ENCODE assay signal across 13 mouse cellular contexts in the genomic region with DNA sequence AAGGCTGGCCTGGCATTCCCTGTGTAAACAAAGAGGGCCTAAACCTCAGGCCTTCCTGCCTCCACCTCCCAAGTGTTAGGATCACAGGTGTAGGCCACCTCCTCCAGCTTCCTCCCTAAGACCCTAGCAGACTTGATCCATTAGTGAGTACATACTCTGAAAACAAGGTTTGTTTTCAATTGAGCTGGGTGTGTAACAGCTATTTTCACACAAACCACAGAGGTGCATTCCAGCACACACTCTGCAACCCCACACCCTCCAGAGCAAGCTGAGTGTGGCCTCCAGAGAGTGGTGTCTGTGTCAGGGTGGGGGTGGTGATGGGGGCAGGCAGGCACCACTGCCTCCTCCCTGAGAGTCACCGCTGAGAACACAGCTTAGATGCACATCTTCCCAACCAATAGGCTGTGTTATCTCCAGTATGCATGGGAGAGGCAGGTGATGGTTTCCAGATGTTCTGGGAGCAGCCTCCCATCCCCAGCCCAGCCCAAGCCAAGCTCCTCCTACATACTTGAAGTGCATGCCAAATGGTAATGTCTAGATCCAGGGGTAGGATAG. TPM values are rescaled to one million over a fixed set of nuclear protein-coding genes. Genes with fewer than 3 reads are reported as not detected.
A peak's percentile ranks its signal among the peaks of the same experiment; 100 is the strongest.
DNase-seq lines count a peak whose midpoint lies in the region; ATAC-seq and TF ChIP-seq lines count a peak whose summit lies in the region.
"Had no signal": no experiment of that assay in that cellular context is flagged by ENCODE, and none has a peak within 500 bp of the region (broad histone marks: within the 10 kb centered on the region; RNA-seq: fewer than 3 reads in every experiment).

No protein-coding gene starts in this region.

- intact Hi-C loops in heart, postnatal 14 days (cut with DNase I): no loop called here

- no peaks in the 10 kb centered on the region for H3K9me3 ChIP-seq in heart, embryonic 13.5 days
- H3K9me3 ChIP-seq in midbrain, embryonic 11.5 days (ENCODE audit: control insufficient read depth, low read length): no peaks in the 10 kb centered on the region
- H3K9me3 ChIP-seq in midbrain, embryonic 15.5 days: no peaks in the 10 kb centered on the region
- no peaks in the 10 kb centered on the region for H3K9me3 ChIP-seq in limb, embryonic 11.5 days (ENCODE audit: control insufficient read depth, low read length)
- no peaks in the 10 kb centered on the region for H3K9me3 ChIP-seq in stomach, postnatal 0 days (ENCODE audit: control insufficient read depth, low read length)
- H3K9me3 ChIP-seq: midbrain, embryonic 13.5 days had no signal

- no peak for TF ChIP-seq CTCF in stomach, postnatal 0 days (IDR thresholded peaks at IDR 0.05; ENCODE audit: low read depth)

- no peak for ATAC-seq in heart, embryonic 13.5 days (ENCODE audit: extremely low read depth, insufficient number of reproducible peaks, low FRiP score, low TSS enrichment)
- no peak for ATAC-seq in midbrain, embryonic 11.5 days (ENCODE audit: low FRiP score)
- ATAC-seq in midbrain, embryonic 15.5 days (replicated peaks): no peak
- peak; percentile 31 for ATAC-seq in limb, embryonic 11.5 days (ENCODE audit: insufficient number of reproducible peaks, low FRiP score, low TSS enrichment, low read depth)
- ATAC-seq in stomach, postnatal 0 days (ENCODE audit: low FRiP score, low TSS enrichment): no peak; the same call in 1 of the 2 replicates
- ATAC-seq: forebrain, postnatal 0 days; midbrain, embryonic 13.5 days had no signal

- H3K27ac ChIP-seq in heart, embryonic 13.5 days (replicated peaks): peak overlapping the region; percentile 76
- H3K27ac ChIP-seq in midbrain, embryonic 11.5 days (ENCODE audit: low read depth, low read length): no peak overlapping the region
- H3K27ac ChIP-seq in midbrain, embryonic 15.5 days: no peak overlapping the region
- peak overlapping the region; percentile 64 for H3K27ac ChIP-seq in limb, embryonic 11.5 days (replicated peaks; ENCODE audit: low read depth, low read length)
- H3K27ac ChIP-seq in stomach, postnatal 0 days (replicated peaks): peak overlapping the region; percentile 94
- H3K27ac ChIP-seq: midbrain, embryonic 13.5 days had no signal

- H3K4me1 ChIP-seq in heart, embryonic 13.5 days: peaks cover 53% of the 10 kb centered on the region
- H3K4me1 ChIP-seq in midbrain, embryonic 11.5 days (ENCODE audit: control insufficient read depth, insufficient read depth, low read length): peaks cover 3% of the 10 kb centered on the region; the same call in 1 of the 2 replicates
- H3K4me1 ChIP-seq in midbrain, embryonic 15.5 days: 0 out of 2 replicates have a peak, but pooled peaks cover 2% of the 10 kb centered on the region
- H3K4me1 ChIP-seq in limb, embryonic 11.5 days (ENCODE audit: control insufficient read depth, insufficient read depth, low read length): peaks cover 23% of the 10 kb centered on the region
- peaks cover 22% of the 10 kb centered on the region for H3K4me1 ChIP-seq in stomach, postnatal 0 days (replicated peaks; ENCODE audit: control insufficient read depth, insufficient read depth)

- H3K4me2 ChIP-seq in heart, embryonic 13.5 days: no peak overlapping the region
- H3K4me2 ChIP-seq in midbrain, embryonic 11.5 days: no peak overlapping the region
- H3K4me2 ChIP-seq in midbrain, embryonic 15.5 days: no peak overlapping the region
- no peak overlapping the region for H3K4me2 ChIP-seq in limb, embryonic 11.5 days (ENCODE audit: low read depth, severe bottlenecking)
- no peak overlapping the region for H3K4me2 ChIP-seq in stomach, postnatal 0 days (replicated peaks; ENCODE audit: low read depth)
- H3K4me2 ChIP-seq: midbrain, embryonic 13.5 days had no signal

- H3K9ac ChIP-seq in heart, embryonic 13.5 days: 0 out of 2 replicates have a peak overlapping the region, but pooled peaks have one; percentile 21
- H3K9ac ChIP-seq in midbrain, embryonic 11.5 days (ENCODE audit: low read length): no peak overlapping the region
- no peak overlapping the region for H3K9ac ChIP-seq in midbrain, embryonic 15.5 days
- no peak overlapping the region for H3K9ac ChIP-seq in limb, embryonic 11.5 days (ENCODE audit: low read length)
- H3K9ac ChIP-seq in stomach, postnatal 0 days (ENCODE audit: low read length): no peak overlapping the region
- H3K9ac ChIP-seq: forebrain, postnatal 0 days; midbrain, embryonic 13.5 days had no signal

- no peak for DNase-seq in heart, postnatal 14 days
- DNase-seq in midbrain, embryonic 11.5 days (ENCODE audit: low spot score, missing footprints): peak; percentile 66
- no peak for DNase-seq in limb, embryonic 11.5 days (ENCODE audit: low spot score)
- no peak for DNase-seq in stomach, postnatal 0 days (ENCODE audit: low spot score)
- DNase-seq in right cerebral cortex, adult 2 months (ENCODE audit: low spot score in 2 of 2): no peak
- no peak for DNase-seq in cerebellum, postnatal 4 days (ENCODE audit: low spot score in 2 of 2)
- DNase-seq: adrenal gland, adult 8-10 months; cerebellum, adult 2 months; forebrain, postnatal 0 days had no signal

- no peaks in the 10 kb centered on the region for H3K27me3 ChIP-seq in heart, embryonic 13.5 days (replicated peaks)
- no peaks in the 10 kb centered on the region for H3K27me3 ChIP-seq in midbrain, embryonic 11.5 days (ENCODE audit: control insufficient read depth, insufficient read depth, low read length)
- H3K27me3 ChIP-seq in midbrain, embryonic 15.5 days (replicated peaks): no peaks in the 10 kb centered on the region
- no peaks in the 10 kb centered on the region for H3K27me3 ChIP-seq in limb, embryonic 11.5 days (ENCODE audit: control insufficient read depth, insufficient read depth, low read length)
- H3K27me3 ChIP-seq in stomach, postnatal 0 days (ENCODE audit: control insufficient read depth, insufficient read depth, low read length): no peaks in the 10 kb centered on the region
- H3K27me3 ChIP-seq: midbrain, embryonic 13.5 days had no signal

- no peaks in the 10 kb centered on the region for H3K36me3 ChIP-seq in heart, embryonic 13.5 days
- no peaks in the 10 kb centered on the region for H3K36me3 ChIP-seq in midbrain, embryonic 11.5 days (ENCODE audit: control insufficient read depth, insufficient read depth, low read length)
- no peaks in the 10 kb centered on the region for H3K36me3 ChIP-seq in midbrain, embryonic 15.5 days (replicated peaks)
- no peaks in the 10 kb centered on the region for H3K36me3 ChIP-seq in limb, embryonic 11.5 days (ENCODE audit: control insufficient read depth, insufficient read depth, low read length)
- H3K36me3 ChIP-seq in stomach, postnatal 0 days (ENCODE audit: control insufficient read depth, insufficient read depth, low read length): no peaks in the 10 kb centered on the region
- H3K36me3 ChIP-seq: midbrain, embryonic 13.5 days had no signal

- no peak overlapping the region for H3K4me3 ChIP-seq in heart, embryonic 13.5 days
- no peak overlapping the region for H3K4me3 ChIP-seq in midbrain, embryonic 11.5 days (ENCODE audit: low read depth, low read length)
- no peak overlapping the region for H3K4me3 ChIP-seq in midbrain, embryonic 15.5 days
- H3K4me3 ChIP-seq in limb, embryonic 11.5 days (ENCODE audit: low read depth, low read length): no peak overlapping the region
- no peak overlapping the region for H3K4me3 ChIP-seq in stomach, postnatal 0 days (ENCODE audit: low read depth, low read length)
- H3K4me3 ChIP-seq: midbrain, embryonic 13.5 days had no signal

- 18% methylated on average over 1 of the region's 1 CpGs for WGBS in heart, embryonic 13.5 days
- WGBS in midbrain, embryonic 11.5 days: 71% methylated on average over 1 of the region's 1 CpGs
- 80% methylated on average over 1 of the region's 1 CpGs for WGBS in midbrain, embryonic 15.5 days
- 12% methylated on average over 1 of the region's 1 CpGs for WGBS in limb, embryonic 11.5 days
- WGBS in stomach, postnatal 0 days: 20% methylated on average over 1 of the region's 1 CpGs

- TF ChIP-seq EP300 in stomach, postnatal 0 days (optimal IDR thresholded peaks at IDR 0.05): no peak

RNA-seq across cellular contexts. Expression of a gene that starts 28.1 kb away (rescaled TPM):
- 1,511 and 1,650 TPM in 2 replicates for polyA plus RNA-seq in heart, embryonic 13.5 days (2015; fragmentation: Nextera tagmentation; extraction: Ambion mirVana)
- total RNA-seq in heart, postnatal 14 days (2021): 1,000 to 10,000 TPM; 1,406 to 1,431 TPM
- 565 and 627 TPM in 2 replicates for polyA plus RNA-seq in midbrain, embryonic 11.5 days (2014; fragmentation: Nextera tagmentation; extraction: Ambion mirVana)
- 664 and 669 TPM in 2 replicates for polyA plus RNA-seq in midbrain, embryonic 15.5 days (2015; fragmentation: Nextera tagmentation; extraction: Ambion mirVana)
- polyA plus RNA-seq in limb, embryonic 11.5 days (2014; fragmentation: Nextera tagmentation; extraction: Ambion mirVana): 670 and 686 TPM in 2 replicates
- polyA plus RNA-seq in stomach, postnatal 0 days (2015; fragmentation: Nextera tagmentation; extraction: Ambion mirVana): 814 and 865 TPM in 2 replicates

RNA-seq across cellular contexts. Expression of a gene that starts 30.8 kb away (rescaled TPM):
- polyA plus RNA-seq in heart, embryonic 13.5 days (2015; fragmentation: Nextera tagmentation; extraction: Ambion mirVana): 12.4 and 12.5 TPM in 2 replicates
- 10 to 100 TPM; 21.1 to 21.5 TPM for total RNA-seq in heart, postnatal 14 days (2021)
- 4.9 and 6.3 TPM in 2 replicates for polyA plus RNA-seq in midbrain, embryonic 11.5 days (2014; fragmentation: Nextera tagmentation; extraction: Ambion mirVana)
- 40.4 and 41.8 TPM in 2 replicates for polyA plus RNA-seq in midbrain, embryonic 15.5 days (2015; fragmentation: Nextera tagmentation; extraction: Ambion mirVana)
- 6.5 and 6.6 TPM in 2 replicates for polyA plus RNA-seq in limb, embryonic 11.5 days (2014; fragmentation: Nextera tagmentation; extraction: Ambion mirVana)
- 18.9 and 21.5 TPM in 2 replicates for polyA plus RNA-seq in stomach, postnatal 0 days (2015; fragmentation: Nextera tagmentation; extraction: Ambion mirVana)

RNA-seq across cellular contexts. Expression of a gene that starts 32.7 kb away (rescaled TPM):
- 0.07 and 0.19 TPM in 2 replicates for polyA plus RNA-seq in heart, embryonic 13.5 days (2015; fragmentation: Nextera tagmentation; extraction: Ambion mirVana)
- total RNA-seq in heart, postnatal 14 days (2021): 1 to 10 TPM in 1 of 2 experiments, under 1 TPM in 1; 0.17 to 1.1 TPM
- 0.87 and 1.4 TPM in 2 replicates for polyA plus RNA-seq in midbrain, embryonic 11.5 days (2014; fragmentation: Nextera tagmentation; extraction: Ambion mirVana)
- 0.28 and 0.42 TPM in 2 replicates for polyA plus RNA-seq in midbrain, embryonic 15.5 days (2015; fragmentation: Nextera tagmentation; extraction: Ambion mirVana)
- polyA plus RNA-seq in limb, embryonic 11.5 days (2014; fragmentation: Nextera tagmentation; extraction: Ambion mirVana): 0.61 and 0.95 TPM in 2 replicates
- 0.01 TPM in 1 of 2 replicates, not detected in the other for polyA plus RNA-seq in stomach, postnatal 0 days (2015; fragmentation: Nextera tagmentation; extraction: Ambion mirVana)
- total RNA-seq: CH12.LX had no signal

RNA-seq across cellular contexts. Expression of a gene that starts 42.4 kb away (rescaled TPM):
- 0.59 and 0.95 TPM in 2 replicates for polyA plus RNA-seq in heart, embryonic 13.5 days (2015; fragmentation: Nextera tagmentation; extraction: Ambion mirVana)
- under 1 TPM in 1 of 2 experiments, not detected in 1; 0.34 TPM for total RNA-seq in heart, postnatal 14 days (2021)
- polyA plus RNA-seq in midbrain, embryonic 11.5 days (2014; fragmentation: Nextera tagmentation; extraction: Ambion mirVana): not detected in 2 replicates
- polyA plus RNA-seq in midbrain, embryonic 15.5 days (2015; fragmentation: Nextera tagmentation; extraction: Ambion mirVana): not detected in 2 replicates
- not detected in 2 replicates for polyA plus RNA-seq in limb, embryonic 11.5 days (2014; fragmentation: Nextera tagmentation; extraction: Ambion mirVana)
- polyA plus RNA-seq in stomach, postnatal 0 days (2015; fragmentation: Nextera tagmentation; extraction: Ambion mirVana): 0.08 and 0.13 TPM in 2 replicates
- total RNA-seq: adrenal gland, adult 8-10 months; CH12.LX had no signal
- polyA plus RNA-seq: midbrain, embryonic 13.5 days had no signal

Comparison
In these comparisons a context has a peak if more than half of its experiments do, and no peak if none do; other contexts are left out.
1. H3K27ac ChIP-seq: peak in heart, embryonic 13.5 days (single experiment), limb, embryonic 11.5 days (single experiment) and stomach, postnatal 0 days (single experiment); none in midbrain, embryonic 11.5 days (single experiment) and midbrain, embryonic 15.5 days (single experiment).